Mouse (Mus musculus) CH12.LX (cell line): Measurements from ENCODE around the gene Myo18a.

Experiments
- CHD1 ChIP-seq: IDR thresholded peaks from 2 replicates; pipeline ENCODE4 v1.6.1; 2012; ENCODE audit warnings: low read depth, low read length, improper control_type of control experiment, inconsistent platforms
- CTCF ChIP-seq, 2 experiments: IDR thresholded peaks in 1 of 2; conservative IDR thresholded peaks in 1 of 2; 2 replicates each; pipeline ENCODE4 v1.5.1; 2011 to 2012; ENCODE audit warnings: low read depth in 2 of 2, low read length in 2 of 2, improper control_type of control experiment in 1 of 2, inconsistent platforms in 1 of 2, mild to moderate bottlenecking in 1 of 2, moderate library complexity in 1 of 2
- MAFK ChIP-seq: IDR thresholded peaks from 2 replicates; pipeline ENCODE4 v1.6.1; 2011; ENCODE audit warnings: low read length, improper control_type of control experiment; ENCODE audit not compliant: insufficient replicate concordance
- RCOR1 ChIP-seq: conservative IDR thresholded peaks from 2 replicates; pipeline ENCODE4 v1.6.1; 2012; ENCODE audit warnings: low read depth, mild to moderate bottlenecking, inconsistent platforms, low read length, improper control_type of control experiment

GRCm38 (mm10) chr11:77875847-77876759 is 113.1 kb downstream of the Myo18a start:
- TF ChIP-seq CHD1, result no peak
- no peak for TF ChIP-seq RCOR1
- no peak for TF ChIP-seq CTCF (conservative IDR thresholded peaks at IDR 0.05 in 1 of 2, IDR thresholded peaks at IDR 0.05 in 1 of 2; ENCODE audit: low read depth in 2 of 2, low read length in 2 of 2)
- no peak for TF ChIP-seq MAFK
